Mouse (Mus musculus): Measurements from ENCODE around the gene Htr2b.
A peak's percentile ranks its signal among the peaks of the same experiment; 100 is the strongest.

Htr2b gene

GRCm38 (mm10) chr1:86111779-86112178 is at the start of gene Htr2b:
TSS of gene Htr2b (minus strand) at chr1:86111970.
- DNase-seq (ENCODE audit: low spot score): no peak

GRCm38 (mm10) chr1:86161061-86161460 is 49.3 kb upstream of the Htr2b start:
- peak; percentile 34 for DNase-seq (ENCODE audit: low spot score)

GRCm38 (mm10) chr1:86160479-86160878 is 48.7 kb upstream of the Htr2b start:
- peak; percentile 35 for DNase-seq (ENCODE audit: low spot score)

- DNase-seq (ENCODE audit: low spot score): peak; percentile 18
Measured at GRCm38 (mm10) chr1:86160059-86160458, 48.3 kb upstream of the Htr2b start.

GRCm38 (mm10) chr1:86156595-86156994 is 44.8 kb upstream of the Htr2b start:
- DNase-seq (ENCODE audit: low spot score): no peak

- DNase-seq (ENCODE audit: low spot score): no peak
Measured at GRCm38 (mm10) chr1:86156075-86156474, 44.3 kb upstream of the Htr2b start.

GRCm38 (mm10) chr1:86154824-86155164 is 43.0 kb upstream of the Htr2b start:
- no peak for DNase-seq (ENCODE audit: low spot score)

- DNase-seq (ENCODE audit: low spot score): peak; percentile 90
Measured at GRCm38 (mm10) chr1:86154133-86154823, 42.5 kb upstream of the Htr2b start, which contains the start of gene Armc9. TSS of gene Armc9 (plus strand) at chr1:86154780.

GRCm38 (mm10) chr1:86152618-86153017 is 40.8 kb upstream of the Htr2b start:
- no peak for DNase-seq (ENCODE audit: low spot score)

- DNase-seq (ENCODE audit: low spot score): no peak
Measured at GRCm38 (mm10) chr1:86151376-86151775, 39.6 kb upstream of the Htr2b start.

GRCm38 (mm10) chr1:86150929-86151328 is 39.2 kb upstream of the Htr2b start:
- no peak for DNase-seq (ENCODE audit: low spot score)

- no peak for DNase-seq (ENCODE audit: low spot score)
Measured at GRCm38 (mm10) chr1:86148161-86148560, 36.4 kb upstream of the Htr2b start.

GRCm38 (mm10) chr1:86147557-86147956 is 35.8 kb upstream of the Htr2b start:
- DNase-seq (ENCODE audit: low spot score): no peak

GRCm38 (mm10) chr1:86146293-86146692 is 34.5 kb upstream of the Htr2b start:
- DNase-seq (ENCODE audit: low spot score): no peak

- DNase-seq (ENCODE audit: low spot score): no peak
Measured at GRCm38 (mm10) chr1:86144001-86144944, 32.5 kb upstream of the Htr2b start.

- no peak for DNase-seq (ENCODE audit: low spot score)
Measured at GRCm38 (mm10) chr1:86143165-86143564, 31.4 kb upstream of the Htr2b start.

GRCm38 (mm10) chr1:86141081-86141480 is 29.3 kb upstream of the Htr2b start:
- DNase-seq (ENCODE audit: low spot score): no peak

- no peak for DNase-seq (ENCODE audit: low spot score)
Measured at GRCm38 (mm10) chr1:86135315-86135714, 23.5 kb upstream of the Htr2b start.

- DNase-seq (ENCODE audit: low spot score): no peak
Measured at GRCm38 (mm10) chr1:86133337-86133736, 21.6 kb upstream of the Htr2b start, which contains the start of gene Gm21972. TSS of gene Gm21972 (plus strand) at chr1:86133637.

GRCm38 (mm10) chr1:86126036-86126435 is 14.3 kb upstream of the Htr2b start:
- no peak for DNase-seq (ENCODE audit: low spot score)

GRCm38 (mm10) chr1:86119549-86119948 is 7.8 kb upstream of the Htr2b start:
- no peak for DNase-seq (ENCODE audit: low spot score)

- DNase-seq (ENCODE audit: low spot score): no peak
Measured at GRCm38 (mm10) chr1:86114141-86114540, 2.4 kb upstream of the Htr2b start.

- no peak for DNase-seq (ENCODE audit: low spot score)
Measured at GRCm38 (mm10) chr1:86105054-86105453, 6.7 kb downstream of the Htr2b start.
